Mouse (Mus musculus) cerebellum, postnatal 25 days (tissue): ENCODE measurements at regions not wholly inside any gene's neighbourhood (a gene's known extent, or its start where the extent isn't known, plus 50 kb on each side); places are given as distances from the start of the nearest gene placed in this dataset.
A peak's percentile ranks its signal among the peaks of the same experiment; 100 is the strongest.

ENCODE experiments used
- DNase-seq, 2 experiments: peaks; one replicate each; pipeline ENCODE4 v3.0.0; 2021; ENCODE audit warnings: mixed read lengths in 2 of 2

DNA sequence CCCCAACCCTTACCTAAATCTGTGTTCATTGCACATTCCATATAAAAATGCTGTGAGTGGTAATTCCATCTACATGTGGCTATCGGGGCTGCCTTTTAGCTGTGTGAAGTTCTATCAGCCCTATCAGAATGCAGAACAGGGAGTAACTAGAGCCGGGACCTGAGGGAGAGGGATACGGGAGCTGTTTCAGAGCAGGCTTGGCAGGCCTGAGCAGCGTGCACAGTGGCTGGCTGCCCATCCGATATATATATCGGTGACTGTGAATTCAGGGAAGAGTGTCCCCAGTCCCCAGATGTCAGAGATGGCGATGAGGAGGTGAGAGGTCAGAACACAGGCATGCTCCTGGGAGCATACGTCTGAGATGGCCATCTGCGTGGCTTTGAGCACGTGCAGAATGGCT is 79.0 kb downstream of the Arl4c start:
- no peak for DNase-seq

DNA sequence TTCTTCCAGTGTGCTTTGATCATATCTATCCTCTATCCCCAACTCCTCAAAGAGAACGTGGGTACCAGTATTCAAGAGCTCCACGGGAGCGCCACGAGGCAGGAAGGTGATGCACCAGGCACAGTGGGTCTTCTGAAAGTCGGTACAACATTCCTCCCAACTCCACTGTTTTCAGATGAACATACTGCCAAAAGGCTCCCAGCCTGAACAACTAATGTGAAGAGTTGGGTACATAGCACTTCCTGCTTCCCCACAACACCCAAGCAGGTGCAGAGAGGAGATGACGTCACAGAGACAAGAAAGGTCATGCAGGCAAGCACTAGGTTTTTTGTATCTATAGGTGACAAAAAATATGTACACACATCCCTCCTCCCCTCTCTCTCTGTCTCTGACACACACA is 79.7 kb downstream of the Arl4c start:
- DNase-seq = no peak

DNA sequence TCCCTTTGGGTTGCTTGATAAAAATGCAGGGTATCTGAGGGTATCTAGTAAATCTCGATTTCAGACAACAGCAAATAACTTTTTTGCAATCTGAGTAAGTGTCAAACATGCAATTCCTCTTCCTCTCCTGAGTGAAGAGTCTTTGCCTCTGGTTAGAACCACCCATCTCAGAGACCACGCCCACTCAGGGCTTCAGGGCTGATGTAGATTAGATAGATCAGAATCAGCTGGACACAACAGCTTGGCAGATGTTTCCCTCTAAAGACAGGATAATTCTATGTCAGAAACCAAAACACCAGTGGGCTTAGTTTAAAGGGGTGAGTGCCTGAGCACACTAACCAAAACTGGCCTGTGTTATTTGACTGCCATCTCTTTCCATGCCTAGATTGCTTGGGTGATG is 80.8 kb downstream of the Arl4c start:
- no peak for DNase-seq

DNA sequence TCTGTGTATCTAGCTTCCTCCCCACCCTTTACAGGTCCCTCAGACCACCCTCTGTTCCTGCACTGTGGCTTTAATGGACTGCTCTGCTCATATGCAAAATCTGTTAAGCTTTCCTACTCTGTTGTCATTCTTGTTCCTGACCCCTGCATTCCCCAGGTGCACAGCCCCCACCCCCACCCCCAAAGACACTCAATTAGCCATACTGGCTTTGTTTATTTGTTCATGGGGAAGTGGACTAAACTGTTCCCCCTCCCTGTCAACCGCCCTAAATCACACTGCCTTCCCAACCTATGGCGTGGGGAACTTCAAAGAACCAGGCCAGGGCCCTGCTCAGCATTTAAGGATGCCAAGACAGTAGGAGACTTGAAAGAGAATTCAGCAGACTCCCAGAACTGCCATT is 89.0 kb downstream of the Arl4c start:
- no peak for DNase-seq

DNA sequence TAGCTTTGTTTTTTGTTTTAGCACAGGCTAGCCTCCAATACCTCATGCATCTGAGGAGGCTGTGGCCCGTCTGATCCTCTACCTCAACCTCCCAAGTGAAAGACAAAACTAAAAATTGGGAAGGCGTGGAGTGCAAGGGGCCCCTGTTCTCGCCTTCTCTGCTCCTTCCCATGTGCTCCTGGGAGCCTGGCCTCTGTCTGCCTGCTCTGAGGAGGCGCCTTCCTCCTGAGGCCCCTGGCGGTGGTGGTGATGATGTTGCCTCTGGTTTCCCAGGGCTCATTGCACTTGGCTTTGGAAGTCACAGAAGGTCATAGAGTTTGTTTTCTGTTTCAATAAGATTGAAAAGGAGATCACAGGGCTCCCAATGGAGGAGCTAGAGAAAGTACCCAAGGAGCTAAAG is 90.8 kb downstream of the Arl4c start:
- DNase-seq = no peak

DNA sequence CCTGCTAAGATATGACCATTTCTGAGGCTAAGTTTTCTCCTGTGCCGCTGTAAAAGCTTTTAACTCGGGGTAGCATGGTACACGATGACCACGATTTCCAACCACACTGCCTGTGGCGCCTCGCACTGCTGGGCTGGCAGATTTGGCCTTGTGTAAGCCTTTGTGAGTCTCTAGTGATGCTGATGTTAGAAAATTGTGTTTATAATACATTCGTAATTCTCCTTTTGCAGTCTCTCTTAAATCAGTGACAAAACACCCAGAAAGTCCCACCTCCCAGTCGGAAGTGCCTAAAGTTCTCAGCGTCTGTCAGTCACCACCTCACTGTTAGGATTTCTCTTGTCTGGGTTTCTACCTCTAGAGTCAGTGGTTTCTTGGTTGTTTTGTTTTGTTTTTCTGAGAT is 91.2 kb downstream of the Arl4c start:
- DNase-seq = no peak

DNA sequence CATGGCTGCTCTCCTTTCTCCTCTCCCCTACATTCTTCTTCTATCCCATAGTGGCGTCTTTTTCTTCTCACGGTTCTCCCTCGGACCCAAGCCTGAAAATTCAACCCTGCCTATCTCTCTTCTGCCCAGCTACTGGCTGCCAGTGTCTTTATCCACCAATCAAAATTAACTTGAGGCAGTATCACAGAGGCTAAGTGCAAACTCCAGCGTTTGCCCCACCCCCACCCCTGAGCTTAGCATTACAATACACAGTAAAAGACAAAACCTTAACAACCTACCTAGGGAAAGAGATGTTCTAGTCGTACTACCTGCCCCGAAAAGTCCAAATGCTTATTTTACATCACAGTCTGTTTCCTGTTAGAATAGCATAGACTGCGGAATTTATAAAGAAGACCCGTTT is 93.2 kb downstream of the Arl4c start:
- DNase-seq = no peak

DNA sequence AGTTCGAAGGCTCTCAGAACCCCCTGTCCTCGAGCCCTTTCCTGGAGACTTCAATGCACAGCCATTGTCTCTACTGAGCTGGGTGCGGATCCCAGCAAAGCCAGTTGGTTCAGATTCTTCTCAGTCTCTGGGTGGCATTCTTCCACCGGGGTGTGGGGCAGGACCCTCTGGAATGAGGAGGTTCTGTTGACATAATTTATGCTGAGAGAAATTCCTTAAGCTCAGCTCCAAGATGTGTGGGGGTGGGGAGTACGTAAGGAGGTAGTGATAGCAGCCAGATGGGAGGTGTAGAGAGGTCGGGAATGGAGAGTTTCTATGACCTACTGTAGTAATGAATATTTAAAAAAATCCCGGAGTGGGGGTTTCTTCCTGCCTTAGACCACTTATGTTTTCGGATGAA is 93.8 kb downstream of the Arl4c start:
- DNase-seq = no peak

DNA sequence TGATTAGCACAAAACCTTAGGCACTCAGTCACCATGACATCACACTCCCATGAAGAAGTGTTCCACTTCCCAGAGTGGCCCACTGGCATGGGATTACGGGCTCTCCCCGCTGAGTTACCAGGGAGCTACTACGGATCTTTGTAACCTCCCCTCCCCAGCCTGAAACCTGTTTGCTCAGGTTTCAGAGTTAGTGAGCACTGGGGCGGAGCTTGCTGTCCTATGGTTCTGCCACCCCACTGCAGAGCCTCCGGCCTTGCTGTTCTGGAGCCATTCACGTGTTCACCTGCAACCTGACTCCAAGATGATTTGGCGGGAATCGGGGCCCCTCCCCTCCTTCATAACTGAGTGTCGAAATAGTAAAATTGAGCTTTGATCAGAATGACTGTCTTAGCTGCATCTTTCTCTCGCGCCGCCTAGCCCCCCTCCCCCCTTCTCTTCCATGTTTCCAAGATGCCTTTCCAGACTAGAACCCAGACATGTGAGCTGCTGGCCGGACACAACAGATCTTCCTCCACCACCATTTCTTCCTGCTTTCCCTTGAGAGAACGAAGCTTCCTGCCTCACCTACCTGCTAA is 95.8 kb upstream of the Glrp1 start:
- no peak for DNase-seq

DNA sequence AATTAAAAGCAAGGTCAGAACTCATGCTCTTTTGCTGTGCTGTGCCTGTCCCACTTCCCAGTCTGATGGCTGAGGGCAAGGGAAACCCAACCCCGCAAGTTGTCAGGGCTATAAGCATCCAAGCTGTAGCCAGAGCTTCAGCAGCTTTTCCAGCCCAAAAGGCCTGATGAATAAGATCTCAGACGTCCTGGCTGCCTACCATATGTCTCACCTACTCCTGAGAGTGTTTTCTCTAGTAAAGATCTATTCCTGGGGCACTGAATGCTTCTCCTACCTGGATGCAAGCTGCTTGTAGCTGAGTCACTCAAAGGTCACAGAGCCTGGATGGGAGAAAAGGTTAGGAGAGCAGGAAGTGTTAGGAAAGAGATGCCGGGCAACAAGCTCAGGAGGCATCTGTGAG is 92.4 kb upstream of the Glrp1 start:
- no peak for DNase-seq

DNA sequence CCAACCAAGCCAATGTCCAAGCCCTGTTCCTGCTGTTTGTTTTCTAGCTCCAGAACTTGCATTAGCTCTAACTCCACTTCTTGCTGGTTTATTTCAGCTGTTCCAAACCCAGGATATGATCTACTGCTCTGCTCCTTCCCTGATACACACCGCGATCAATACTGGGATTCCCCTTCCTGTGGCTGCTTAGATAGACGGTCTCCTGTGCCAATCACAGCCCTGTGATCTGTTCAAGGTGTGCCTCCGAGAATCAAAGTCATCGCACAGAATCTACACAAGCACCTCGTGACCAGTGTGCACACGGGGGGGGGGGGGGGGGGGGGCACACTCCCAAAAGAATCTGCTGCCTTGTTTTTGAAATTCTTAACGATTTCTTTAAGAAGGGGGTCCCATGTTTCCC is 91.9 kb upstream of the Glrp1 start:
- no peak for DNase-seq

DNA sequence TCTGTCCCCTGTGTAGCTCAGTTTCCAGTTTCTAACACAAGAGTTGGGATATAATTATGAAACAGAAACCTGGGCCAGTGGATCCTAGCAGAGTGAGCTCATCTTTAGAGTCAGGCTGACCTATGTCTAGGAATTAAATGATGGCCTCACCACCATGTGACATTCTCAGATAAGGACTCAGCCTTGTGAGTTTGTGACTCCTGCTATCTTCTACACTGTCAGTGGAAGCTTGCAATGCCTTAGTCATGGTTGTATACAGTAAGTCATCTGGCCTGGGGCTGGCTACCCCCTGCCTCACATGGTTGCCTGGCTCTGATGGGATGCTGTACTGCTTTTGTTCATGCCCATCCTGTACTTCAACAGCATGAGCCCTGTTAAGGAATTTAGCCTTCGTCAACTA is 90.3 kb upstream of the Glrp1 start:
- DNase-seq = no peak

DNA sequence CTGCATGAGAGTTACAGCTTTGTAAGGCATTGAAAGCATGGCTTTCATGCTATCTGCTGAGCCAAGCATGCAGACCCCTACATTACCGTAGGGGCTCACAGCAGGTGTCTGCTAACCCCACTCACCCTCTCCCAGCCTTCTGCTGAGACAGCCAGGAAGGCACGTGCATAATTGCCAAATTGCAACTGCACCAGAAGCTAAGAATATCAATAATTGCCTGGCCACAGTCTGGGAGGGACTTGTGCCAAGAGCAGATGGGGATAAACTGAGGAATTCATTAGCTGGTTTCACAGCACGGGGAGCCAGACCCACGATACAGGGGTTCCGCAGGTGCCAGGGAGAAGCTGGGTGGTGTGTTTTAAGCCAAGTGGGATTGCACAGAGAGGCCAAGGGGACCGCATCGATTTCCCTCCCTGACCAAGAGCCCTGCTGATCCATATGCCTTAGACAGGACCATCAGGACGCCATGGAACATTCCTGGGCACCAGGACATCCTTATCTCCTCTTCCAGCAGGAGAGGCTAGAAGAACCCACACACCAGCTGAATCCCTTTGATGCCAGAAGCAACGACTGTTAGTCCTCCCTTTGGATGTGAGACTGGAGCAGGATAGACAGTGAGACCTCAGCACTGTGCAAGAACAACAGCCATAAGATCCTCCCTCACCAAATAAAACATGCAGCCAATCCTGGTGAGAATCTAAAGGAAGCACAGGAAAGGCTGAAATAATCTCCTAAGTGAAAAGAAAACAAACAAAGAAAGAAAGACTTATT is 84.8 kb upstream of the Glrp1 start:
- DNase-seq = no peak

DNA sequence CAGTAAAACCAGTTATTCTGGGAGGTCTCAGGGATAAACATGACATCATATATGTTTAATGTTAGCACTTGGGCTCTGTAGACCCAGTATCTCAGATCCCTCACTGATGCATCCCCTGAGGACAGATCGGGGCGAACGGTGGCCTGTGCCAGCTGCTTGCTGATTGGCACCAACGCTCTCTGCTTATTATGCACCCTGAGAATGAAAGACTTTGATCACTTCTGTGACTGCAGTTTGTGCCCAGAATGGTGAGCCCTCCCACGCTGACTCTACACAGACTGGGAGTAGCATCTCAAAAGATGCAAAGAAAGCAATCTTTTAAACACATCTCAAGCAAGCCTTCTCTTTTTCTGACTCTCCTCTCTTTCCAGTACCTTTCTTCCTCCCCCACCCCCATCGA is 82.2 kb upstream of the Glrp1 start:
- DNase-seq = no peak

DNA sequence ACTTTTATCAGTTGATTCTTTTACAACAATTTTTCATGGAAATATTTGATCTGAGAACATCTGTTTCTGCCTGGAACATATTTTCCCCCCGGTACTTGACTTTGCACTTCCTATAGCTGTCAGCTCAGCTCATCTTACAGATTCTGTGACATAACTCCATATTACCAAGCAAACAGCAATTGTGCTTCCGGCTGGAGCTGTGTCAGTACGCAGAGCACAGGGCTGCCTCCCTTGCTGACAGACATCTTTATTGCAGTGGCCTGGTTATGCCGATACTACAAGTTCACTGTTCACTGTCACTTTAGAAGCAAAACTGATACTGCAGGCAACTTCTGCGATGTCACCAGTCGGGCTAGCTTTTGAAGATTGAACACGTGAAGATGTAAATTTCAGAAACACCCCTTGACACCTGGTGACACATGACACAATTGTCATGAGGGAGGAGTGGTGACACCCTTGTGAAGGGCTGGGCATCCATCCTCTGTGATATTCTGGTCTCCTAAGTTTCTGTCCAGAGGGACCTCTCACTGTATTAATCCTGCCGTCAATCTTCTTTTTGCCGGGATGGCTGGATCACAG is 81.0 kb upstream of the Glrp1 start:
- no peak for DNase-seq

DNA sequence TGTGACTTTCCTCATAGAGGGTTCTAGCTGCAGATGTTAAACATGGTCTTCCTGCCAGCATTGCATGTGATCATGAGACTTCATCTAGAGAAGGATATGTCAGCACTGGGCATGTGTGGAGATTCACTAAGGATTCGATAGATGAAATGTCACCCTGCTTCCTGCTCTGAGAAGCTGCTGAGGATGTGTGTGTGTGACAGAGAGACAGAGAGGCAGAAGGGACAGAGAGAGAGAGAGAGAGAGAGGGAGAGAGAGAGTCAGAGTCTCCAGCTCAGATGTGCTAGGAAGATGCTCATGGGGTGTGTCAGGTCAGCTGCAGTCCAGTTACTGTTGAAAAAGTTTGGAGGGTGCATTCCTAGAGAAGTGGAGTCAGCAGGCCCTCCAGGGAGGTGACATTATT is 78.9 kb upstream of the Glrp1 start:
- no peak for DNase-seq

DNA sequence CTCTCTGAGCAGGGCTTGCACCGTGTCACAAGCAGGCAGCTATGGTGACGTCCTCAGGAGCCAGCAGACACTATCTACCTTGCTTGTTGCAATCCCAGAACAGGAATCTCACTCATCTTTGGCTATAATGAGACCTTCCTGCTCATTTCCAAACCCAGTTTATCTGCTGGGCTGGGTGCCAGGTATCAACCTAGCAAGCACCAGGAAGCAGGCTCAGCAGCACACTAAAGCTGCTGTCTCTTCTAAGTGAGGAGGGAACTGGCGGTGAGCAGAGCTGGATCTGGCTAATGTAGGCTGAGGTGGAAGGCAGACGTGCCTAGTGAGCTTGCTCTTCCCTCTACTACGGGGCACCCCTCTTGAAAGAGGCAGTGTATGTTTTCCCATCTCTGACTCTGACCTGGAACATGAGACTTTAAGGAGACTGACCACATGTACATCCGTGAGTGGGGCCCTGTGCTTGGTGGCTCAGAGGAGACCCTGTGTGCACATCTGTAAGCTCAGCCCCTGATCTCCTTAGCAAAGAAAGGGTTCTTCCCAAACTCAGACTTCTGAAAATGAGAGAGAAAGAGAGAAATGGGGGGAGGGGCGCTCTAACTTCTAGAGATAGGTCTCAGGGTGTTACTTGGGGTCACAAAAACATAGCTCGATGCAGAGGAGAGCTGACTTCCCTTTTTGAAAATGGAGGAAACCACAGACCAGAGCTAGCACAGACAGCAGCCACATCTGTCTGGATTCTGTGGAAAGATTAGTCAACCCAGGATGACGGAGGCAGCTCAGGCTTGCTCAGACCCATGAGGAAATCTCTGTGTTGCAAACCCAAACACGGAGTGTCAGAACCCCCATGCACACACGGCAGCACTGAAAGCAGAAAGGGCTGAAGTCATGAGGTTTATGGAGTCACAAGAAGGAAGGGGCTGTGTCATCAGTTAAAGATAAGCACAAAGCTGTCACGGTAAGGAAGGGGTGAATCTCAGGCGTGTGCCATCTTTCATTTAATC is 77.3 kb upstream of the Glrp1 start:
- DNase-seq = peak in 1 of 2 experiments; percentile 9

DNA sequence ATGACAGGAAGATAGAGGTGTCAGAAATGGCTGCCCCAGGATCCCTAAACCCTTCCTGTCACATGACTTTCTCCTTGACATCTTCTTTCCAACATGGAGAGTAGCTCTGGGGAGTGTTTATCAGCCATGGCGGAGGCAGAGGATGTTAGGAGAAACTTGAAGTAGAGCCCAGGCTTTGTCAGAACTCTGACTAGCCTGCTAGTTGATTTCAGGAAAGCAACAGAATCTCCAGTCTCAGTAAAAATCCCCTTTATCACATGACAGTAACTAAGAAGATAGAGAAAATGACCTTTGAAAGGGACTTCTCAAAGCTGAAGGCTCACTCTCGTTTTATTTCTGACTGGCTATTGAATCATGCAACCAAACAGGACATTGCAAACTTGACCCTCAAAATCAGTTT is 76.3 kb upstream of the Glrp1 start:
- DNase-seq = no peak

DNA sequence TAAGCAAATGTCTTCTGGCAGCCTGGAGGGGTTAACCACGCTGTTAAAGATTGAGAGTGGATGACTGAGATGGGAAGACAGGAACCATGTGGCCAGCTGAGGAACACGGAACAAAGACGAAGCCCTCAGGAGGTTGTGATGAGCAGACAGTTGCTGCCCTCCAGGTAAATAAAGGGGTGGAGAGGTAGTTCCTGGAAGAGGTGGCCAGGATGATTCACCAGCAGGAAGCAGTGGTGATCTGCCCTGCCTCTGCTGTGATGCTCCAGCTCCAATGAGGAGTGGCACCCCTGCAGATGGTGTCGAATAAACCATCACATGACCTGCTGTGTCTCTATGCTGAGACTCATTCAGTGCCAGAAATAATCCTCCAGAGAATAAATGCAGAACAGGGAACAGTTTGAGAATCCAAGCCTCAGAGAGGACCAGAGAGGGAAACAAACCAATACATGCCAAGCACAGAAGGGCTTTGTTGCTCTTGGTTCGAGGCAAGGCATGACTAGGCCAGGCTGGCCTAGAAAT is 74.7 kb upstream of the Glrp1 start:
- no peak for DNase-seq

DNA sequence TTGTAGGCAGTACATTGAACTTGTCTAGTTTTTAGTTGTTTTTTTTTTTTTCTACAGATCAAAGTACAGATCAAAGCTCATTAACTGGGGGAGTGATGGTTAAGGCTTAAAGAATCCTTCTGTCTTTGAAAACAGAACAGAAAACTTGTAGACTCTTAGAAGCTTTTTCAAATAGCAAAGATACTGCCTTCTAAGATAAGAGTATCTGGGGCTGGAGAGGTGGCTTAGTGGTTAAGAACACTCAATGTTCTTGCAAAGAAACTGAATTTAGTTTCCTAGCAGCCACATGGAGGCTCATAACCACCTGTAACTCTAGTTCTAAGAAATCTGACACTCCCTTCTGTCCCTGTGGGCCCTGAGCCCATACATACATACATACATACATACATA is 68.4 kb upstream of the Glrp1 start:
- no peak for DNase-seq

DNA sequence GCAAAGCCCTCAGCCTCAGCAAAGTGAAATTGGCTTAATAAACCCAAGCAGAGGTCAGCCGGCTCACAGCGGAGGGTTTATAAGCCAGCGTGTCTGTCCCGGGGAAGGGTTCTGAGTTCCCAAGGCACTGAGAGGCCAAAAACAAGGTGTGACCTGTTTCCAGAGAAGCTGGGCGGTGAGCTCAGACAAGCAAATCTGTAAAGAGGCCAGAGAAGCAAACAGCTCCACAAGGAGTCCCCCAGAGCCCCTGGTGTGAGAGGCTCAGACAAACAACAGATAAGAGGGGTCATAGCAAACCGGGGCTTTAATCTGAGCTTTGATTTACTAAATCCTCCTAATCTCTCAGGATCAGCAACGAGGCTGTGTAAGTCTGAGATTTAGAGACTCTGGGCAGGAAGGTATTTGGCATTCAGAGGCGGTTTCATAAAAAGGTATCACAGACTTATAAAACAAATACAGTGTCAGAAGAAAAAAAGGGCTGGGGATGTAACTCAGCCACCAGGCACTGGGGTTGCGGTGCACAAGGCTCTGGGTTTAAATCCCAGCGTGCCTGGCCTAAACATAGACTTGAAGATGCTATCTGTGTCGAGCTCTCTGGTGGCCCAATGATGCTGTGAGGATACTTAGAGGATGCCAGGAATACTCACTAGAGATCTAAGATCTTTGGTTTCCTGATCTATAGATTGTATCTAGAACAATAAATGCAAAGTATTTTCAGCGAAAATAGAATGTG is 67.8 kb upstream of the Glrp1 start:
- DNase-seq = no peak

DNA sequence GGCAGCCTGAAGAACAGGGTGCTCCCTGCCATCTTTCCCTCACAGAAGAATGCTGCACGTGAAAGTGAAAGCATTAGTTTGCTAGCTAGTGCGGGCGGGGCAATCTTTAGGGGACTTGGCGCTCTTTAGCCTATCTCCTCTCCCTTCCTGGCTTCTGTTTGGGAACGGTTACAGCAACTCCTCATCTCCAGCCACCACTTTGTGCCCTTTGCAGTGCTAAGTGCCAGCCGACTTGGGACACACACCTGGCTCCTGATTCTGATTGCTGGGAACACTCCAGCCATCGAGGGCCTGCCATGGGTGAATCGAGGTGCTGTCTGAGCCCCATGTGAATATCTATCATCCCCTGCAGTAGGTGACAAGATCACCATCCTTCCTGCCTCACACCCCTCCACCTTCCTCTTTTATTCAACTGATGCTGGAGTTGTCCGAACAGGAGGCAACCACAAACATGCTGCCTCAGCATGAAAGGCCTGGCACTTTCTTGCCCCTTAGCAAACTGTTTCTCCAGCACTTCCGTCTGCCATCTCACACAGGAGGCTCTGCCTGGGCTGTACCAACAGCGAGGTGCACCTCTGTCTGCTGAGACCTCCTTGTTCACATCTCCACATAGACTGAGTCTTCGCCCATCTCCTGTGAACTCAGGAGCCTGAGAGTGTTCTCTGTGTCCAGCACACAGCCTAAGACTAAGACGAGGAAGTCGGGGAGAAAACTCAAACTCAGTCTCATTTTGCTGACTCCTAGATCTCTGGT is 66.2 kb upstream of the Glrp1 start:
- DNase-seq = no peak
